Mouse (Mus musculus): ENCODE data around the gene Gm11569. TPM values are rescaled to one million over a fixed set of nuclear protein-coding genes. Genes with fewer than 3 reads are reported as not detected.
"Not testable (repeated sequence)": the region's sequence is repeated elsewhere in the genome, so short reads cannot be mapped to it uniquely, and the experiment has no call there.

Gm11569 gene
- polyA plus RNA-seq (2014; fragmentation: Nextera tagmentation; extraction: Ambion mirVana), result not detected in 2 replicates

GRCm38 (mm10) chr11:99798832-99799231, at the start of gene Gm11569:
TSS of gene Gm11569 (minus strand) at chr11:99798932.
- not testable (repeated sequence) for H3K9ac ChIP-seq (ENCODE audit: low read length); H3K27me3 ChIP-seq (ENCODE audit: control insufficient read depth, insufficient read depth, low read length); ATAC-seq (ENCODE audit: insufficient number of reproducible peaks, insufficient read depth, low FRiP score, low read depth); H3K4me2 ChIP-seq (ENCODE audit: low read length); H3K9me3 ChIP-seq (ENCODE audit: control insufficient read depth, low read length); H3K27ac ChIP-seq (replicated peaks in 1 of 2; ENCODE audit: control insufficient read depth in 1 of 2, insufficient read depth in 1 of 2, low read depth in 2 of 2, low read length in 2 of 2); H3K4me3 ChIP-seq (ENCODE audit: control insufficient read depth in 1 of 2, insufficient read depth in 1 of 2, low read depth in 1 of 2, low read length in 2 of 2); H3K36me3 ChIP-seq (ENCODE audit: control insufficient read depth, insufficient read depth, low read length); H3K4me1 ChIP-seq (ENCODE audit: control insufficient read depth in 2 of 2, insufficient read depth in 2 of 2, low read length in 2 of 2)
- WGBS, result no CpG with 5 or more reads among the region's 1 CpGs

DNA sequence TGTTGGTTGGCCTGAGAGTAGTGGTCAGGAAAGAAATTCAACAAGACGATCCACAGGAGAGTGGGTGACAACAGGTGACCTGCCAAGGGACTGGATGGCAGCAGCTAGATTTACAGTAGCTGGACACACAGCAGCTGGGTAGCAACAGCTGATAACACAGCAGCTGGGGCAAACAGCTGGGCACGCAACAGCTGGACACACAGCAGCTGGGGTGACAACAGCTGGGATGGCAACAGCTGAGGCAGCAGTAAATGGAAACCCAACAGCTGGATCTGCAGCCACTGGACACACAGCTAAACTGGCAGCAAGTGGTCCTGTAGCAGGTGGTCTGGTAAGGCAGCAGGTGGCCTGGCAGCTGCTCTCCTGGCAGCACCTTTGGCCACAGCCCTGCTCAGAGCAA, 48.0 kb upstream of the Gm11569 start:
- Histone ChIP-seq H3K9me3 (ENCODE audit: control insufficient read depth, low read length) (no peaks in the 10 kb centered on the region), H3K9ac (ENCODE audit: low read length) (no peak overlapping the region), H3K27ac (replicated peaks in 1 of 2; ENCODE audit: control insufficient read depth in 1 of 2, insufficient read depth in 1 of 2, low read depth in 2 of 2, low read length in 2 of 2) (no peak overlapping the region), H3K27me3 (ENCODE audit: control insufficient read depth, insufficient read depth, low read length) (no peaks in the 10 kb centered on the region; the same call in 1 of the 2 replicates), H3K4me3 (ENCODE audit: control insufficient read depth in 1 of 2, insufficient read depth in 1 of 2, low read depth in 1 of 2, low read length in 2 of 2) (no peak overlapping the region), H3K36me3 (ENCODE audit: control insufficient read depth, insufficient read depth, low read length) (no peaks in the 10 kb centered on the region), H3K4me1 (ENCODE audit: control insufficient read depth in 2 of 2, insufficient read depth in 2 of 2, low read length in 2 of 2) (no peaks in the 10 kb centered on the region), H3K4me2 (ENCODE audit: low read length) (no peak overlapping the region)
- WGBS, result 71% methylated on average over 2 of the region's 2 CpGs
- no peak for ATAC-seq (ENCODE audit: insufficient number of reproducible peaks, insufficient read depth, low FRiP score, low read depth)

GRCm38 (mm10) chr11:99842185-99842584, 43.5 kb upstream of the Gm11569 start:
- Histone ChIP-seq H3K9me3 (ENCODE audit: control insufficient read depth, low read length) (no peaks in the 10 kb centered on the region), H3K4me1 (ENCODE audit: control insufficient read depth in 2 of 2, insufficient read depth in 2 of 2, low read length in 2 of 2) (no peaks in the 10 kb centered on the region), H3K9ac (ENCODE audit: low read length) (no peak overlapping the region), H3K27me3 (ENCODE audit: control insufficient read depth, insufficient read depth, low read length) (no peaks in the 10 kb centered on the region; the same call in 1 of the 2 replicates), H3K4me3 (ENCODE audit: control insufficient read depth in 1 of 2, insufficient read depth in 1 of 2, low read depth in 1 of 2, low read length in 2 of 2) (no peak overlapping the region), H3K36me3 (ENCODE audit: control insufficient read depth, insufficient read depth, low read length) (no peaks in the 10 kb centered on the region), H3K4me2 (ENCODE audit: low read length) (no peak overlapping the region), H3K27ac (replicated peaks in 1 of 2; ENCODE audit: control insufficient read depth in 1 of 2, insufficient read depth in 1 of 2, low read depth in 2 of 2, low read length in 2 of 2) (no peak overlapping the region)
- WGBS, result 68% methylated on average over 1 of the region's 1 CpGs
- no peak for ATAC-seq (ENCODE audit: insufficient number of reproducible peaks, insufficient read depth, low FRiP score, low read depth)

GRCm38 (mm10) chr11:99837966-99838365, 39.2 kb upstream of the Gm11569 start, which contains the start of gene 2300003K06Rik:
TSS of gene 2300003K06Rik (minus strand) at chr11:99838066.
- Histone ChIP-seq H3K27me3 (ENCODE audit: control insufficient read depth, insufficient read depth, low read length) (no peaks in the 10 kb centered on the region), H3K9ac (ENCODE audit: low read length) (no peak within 1 kb of the TSS), H3K4me3 (ENCODE audit: control insufficient read depth in 1 of 2, insufficient read depth in 1 of 2, low read depth in 1 of 2, low read length in 2 of 2) (no peak within 1 kb of the TSS), H3K27ac (replicated peaks in 1 of 2; ENCODE audit: control insufficient read depth in 1 of 2, insufficient read depth in 1 of 2, low read depth in 2 of 2, low read length in 2 of 2) (no peak within 1 kb of the TSS), H3K4me2 (ENCODE audit: low read length) (no peak within 1 kb of the TSS), H3K4me1 (ENCODE audit: control insufficient read depth in 2 of 2, insufficient read depth in 2 of 2, low read length in 2 of 2) (no peaks in the 10 kb centered on the region), H3K9me3 (ENCODE audit: control insufficient read depth, low read length) (no peaks in the 10 kb centered on the region), H3K36me3 (ENCODE audit: control insufficient read depth, insufficient read depth, low read length) (no peaks in the 10 kb centered on the region)
- WGBS, result 71% methylated on average over 1 of the region's 1 CpGs
- ATAC-seq (ENCODE audit: insufficient number of reproducible peaks, insufficient read depth, low FRiP score, low read depth), result no peak

- not testable (repeated sequence) for H3K4me3 ChIP-seq (ENCODE audit: control insufficient read depth in 1 of 2, insufficient read depth in 1 of 2, low read depth in 1 of 2, low read length in 2 of 2); H3K4me2 ChIP-seq (ENCODE audit: low read length); H3K4me1 ChIP-seq (ENCODE audit: control insufficient read depth in 2 of 2, insufficient read depth in 2 of 2, low read length in 2 of 2); H3K9me3 ChIP-seq (ENCODE audit: control insufficient read depth, low read length); ATAC-seq (ENCODE audit: insufficient number of reproducible peaks, insufficient read depth, low FRiP score, low read depth); H3K27me3 ChIP-seq (ENCODE audit: control insufficient read depth, insufficient read depth, low read length); H3K9ac ChIP-seq (ENCODE audit: low read length); H3K36me3 ChIP-seq (ENCODE audit: control insufficient read depth, insufficient read depth, low read length); H3K27ac ChIP-seq (replicated peaks in 1 of 2; ENCODE audit: control insufficient read depth in 1 of 2, insufficient read depth in 1 of 2, low read depth in 2 of 2, low read length in 2 of 2)
- WGBS, result 73% methylated on average over 2 of the region's 2 CpGs
These were observed 16.8 kb upstream of the Gm11569 start, which contains the start of gene Gm11564 for GRCm38 (mm10) chr11:99815566-99815965. TSS of gene Gm11564 (minus strand) at chr11:99815666.

- not testable (repeated sequence) for H3K9ac ChIP-seq (ENCODE audit: low read length); ATAC-seq (ENCODE audit: insufficient number of reproducible peaks, insufficient read depth, low FRiP score, low read depth)
These were observed 11.1 kb upstream of the Gm11569 start, which contains the start of gene Krtap4-13 for GRCm38 (mm10) chr11:99809792-99810191. TSS of gene Krtap4-13 (minus strand) at chr11:99809892.

DNA sequence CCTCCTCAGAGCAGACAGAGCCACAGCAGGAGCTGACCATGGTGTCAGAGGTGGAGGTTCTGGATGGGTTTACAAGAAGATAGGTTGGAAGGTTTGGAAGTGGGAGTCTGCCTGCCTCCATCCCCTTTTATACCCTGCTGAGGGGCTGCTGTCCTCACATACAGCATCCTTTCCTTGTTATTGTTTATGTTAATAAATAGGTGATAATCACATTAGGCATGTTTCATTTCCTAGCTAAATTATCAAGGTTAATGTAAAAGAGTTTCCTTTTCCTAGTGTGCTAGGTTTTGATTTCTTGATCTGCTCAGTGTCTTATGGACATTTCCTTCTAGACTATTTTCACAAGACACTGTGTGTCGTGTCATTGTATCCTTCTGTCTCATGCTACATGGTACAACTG, 5.6 kb upstream of the Gm11569 start, which contains the start of gene Gm11554:
TSS of gene Gm11554 (minus strand) at position 101 of the 400 bp plus-strand sequence.
- H3K9me3 ChIP-seq (ENCODE audit: control insufficient read depth, low read length); H3K36me3 ChIP-seq (ENCODE audit: control insufficient read depth, insufficient read depth, low read length); H3K4me1 ChIP-seq (ENCODE audit: control insufficient read depth in 2 of 2, insufficient read depth in 2 of 2, low read length in 2 of 2); H3K4me2 ChIP-seq (ENCODE audit: low read length); H3K27me3 ChIP-seq (ENCODE audit: control insufficient read depth, insufficient read depth, low read length); H3K9ac ChIP-seq (ENCODE audit: low read length); H3K4me3 ChIP-seq (ENCODE audit: control insufficient read depth in 1 of 2, insufficient read depth in 1 of 2, low read depth in 1 of 2, low read length in 2 of 2); ATAC-seq (ENCODE audit: insufficient number of reproducible peaks, insufficient read depth, low FRiP score, low read depth); H3K27ac ChIP-seq (replicated peaks in 1 of 2; ENCODE audit: control insufficient read depth in 1 of 2, insufficient read depth in 1 of 2, low read depth in 2 of 2, low read length in 2 of 2): not testable (repeated sequence)
- WGBS, result no CpG with 5 or more reads among the region's 1 CpGs

More at GRCm38 (mm10) chr11:99809792-99810191, 11.1 kb upstream of the Gm11569 start, which contains the start of gene Krtap4-13:
- not testable (repeated sequence) for H3K4me2 ChIP-seq (ENCODE audit: low read length); H3K4me3 ChIP-seq (ENCODE audit: control insufficient read depth in 1 of 2, insufficient read depth in 1 of 2, low read depth in 1 of 2, low read length in 2 of 2); H3K36me3 ChIP-seq (ENCODE audit: control insufficient read depth, insufficient read depth, low read length); H3K9me3 ChIP-seq (ENCODE audit: control insufficient read depth, low read length); H3K4me1 ChIP-seq (ENCODE audit: control insufficient read depth in 2 of 2, insufficient read depth in 2 of 2, low read length in 2 of 2); H3K27me3 ChIP-seq (ENCODE audit: control insufficient read depth, insufficient read depth, low read length); H3K27ac ChIP-seq (replicated peaks in 1 of 2; ENCODE audit: control insufficient read depth in 1 of 2, insufficient read depth in 1 of 2, low read depth in 2 of 2, low read length in 2 of 2)

- H3K9ac ChIP-seq (ENCODE audit: low read length), result no peak within 1 kb of the TSS
- H3K4me2 ChIP-seq (ENCODE audit: low read length), result no peak within 1 kb of the TSS
- H3K27me3 ChIP-seq (ENCODE audit: control insufficient read depth, insufficient read depth, low read length), result no peaks in the 10 kb centered on the region
- no peak within 1 kb of the TSS for H3K4me3 ChIP-seq (ENCODE audit: control insufficient read depth in 1 of 2, insufficient read depth in 1 of 2, low read depth in 1 of 2, low read length in 2 of 2)
- H3K4me1 ChIP-seq (ENCODE audit: control insufficient read depth in 2 of 2, insufficient read depth in 2 of 2, low read length in 2 of 2), result no peaks in the 10 kb centered on the region
- H3K27ac ChIP-seq (replicated peaks in 1 of 2; ENCODE audit: control insufficient read depth in 1 of 2, insufficient read depth in 1 of 2, low read depth in 2 of 2, low read length in 2 of 2), result no peak within 1 kb of the TSS
- H3K9me3 ChIP-seq (ENCODE audit: control insufficient read depth, low read length), result no peaks in the 10 kb centered on the region
- no peaks in the 10 kb centered on the region for H3K36me3 ChIP-seq (ENCODE audit: control insufficient read depth, insufficient read depth, low read length)
- no peak for ATAC-seq (ENCODE audit: insufficient number of reproducible peaks, insufficient read depth, low FRiP score, low read depth)
- WGBS, result 67% methylated on average over 2 of the region's 2 CpGs
These were observed 5.4 kb downstream of the Gm11569 start, which contains the start of gene Gm11596 for GRCm38 (mm10) chr11:99793367-99793766. TSS of gene Gm11596 (minus strand) at chr11:99793467.
